Mouse (Mus musculus) midbrain, embryonic 16.5 days (tissue): Measurements from ENCODE around the gene Ttc16. TPM values are rescaled to one million over a fixed set of nuclear protein-coding genes. Genes with fewer than 3 reads are reported as not detected.
A peak's percentile ranks its signal among the peaks of the same experiment; 100 is the strongest.

Experiments used
- ATAC-seq: fragments of 200-750 bp; cut with Nextera tagmentation; 2 replicates; pipeline ENCODE4 v1.8.0; 2017; ENCODE audit warnings: moderate TSS enrichment
- H3K27ac ChIP-seq: fragments of 300-500 bp; sonication (generic); 2 replicates; pipeline ENCODE4 v1.5.1; 2014; ENCODE audit warnings: mild to moderate bottlenecking, low read length, mixed read lengths
- H3K27me3 ChIP-seq: fragments of 300-500 bp; sonication (generic); 2 replicates; pipeline ENCODE4 v1.6.1; 2014; ENCODE audit warnings: low read depth, low read length, mixed read lengths; ENCODE audit not compliant: control insufficient read depth, insufficient read depth
- H3K36me3 ChIP-seq: fragments of 300-500 bp; sonication (generic); 2 replicates; pipeline ENCODE4 v1.6.1; 2014; ENCODE audit warnings: mild to moderate bottlenecking, low read length, moderate library complexity, mixed read lengths; ENCODE audit not compliant: control insufficient read depth, insufficient read depth
- H3K4me1 ChIP-seq: fragments of 300-500 bp; sonication (generic); 2 replicates; pipeline ENCODE4 v1.6.1; 2014; ENCODE audit warnings: mild to moderate bottlenecking, low read length, mixed read lengths; ENCODE audit not compliant: control insufficient read depth, insufficient read depth
- H3K4me2 ChIP-seq: fragments of 300-500 bp; sonication (generic); 2 replicates; pipeline ENCODE4 v1.6.1; 2014; ENCODE audit warnings: mild to moderate bottlenecking, low read length, mixed read lengths
- H3K4me3 ChIP-seq: fragments of 300-500 bp; sonication (generic); 2 replicates; pipeline ENCODE4 v1.5.1; 2014; ENCODE audit warnings: low read depth, mild to moderate bottlenecking, low read length, moderate library complexity, mixed read lengths
- H3K9ac ChIP-seq: fragments of 300-500 bp; sonication (generic); 2 replicates; pipeline ENCODE4 v1.6.1; 2014; ENCODE audit warnings: low read depth, low read length, mixed read lengths
- H3K9me3 ChIP-seq: fragments of 300-500 bp; sonication (generic); replicated peaks from 2 replicates; pipeline ENCODE4 v1.6.1; 2014; ENCODE audit warnings: mild to moderate bottlenecking, low read length, mixed read lengths; ENCODE audit not compliant: control insufficient read depth, poor library complexity, severe bottlenecking
- WGBS: fragments of 180-500 bp; shearing (Covaris S2); extraction: QIAGEN DNeasy Blood & Tissue Kit; methylation state at CpG from one replicate; pipeline ENCODE4 v1.1.7; 2014; 5-methylcytosine and 5-hydroxymethylcytosine counted together
- polyA plus RNA-seq: library from polyadenylated mRNA; unstranded; fragments of >200 nt; fragmentation: Nextera tagmentation; extraction: Ambion mirVana; gene quantifications from 2 replicates; pipeline ENCODE4 v1.2.1, GENCODE M21; 2015

Gene Ttc16
- polyA plus RNA-seq, 1 experiment from 2014 or later = 0.68 TPM

- Histone ChIP-seq H3K4me2 (no peak overlapping the region), H3K4me1 (0 out of 2 replicates have a peak, but pooled peaks cover 3% of the 10 kb centered on the region), H3K9me3 (no peaks in the 10 kb centered on the region), H3K27me3 (no peaks in the 10 kb centered on the region), H3K9ac (peak overlapping the region; percentile 11; the same call in 1 of the 2 replicates), H3K36me3 (no peaks in the 10 kb centered on the region), H3K4me3 (no peak overlapping the region), H3K27ac (peak overlapping the region; percentile 22; the same call in 1 of the 2 replicates)
- no peak for ATAC-seq
- WGBS = 77% methylated on average over 4 of the region's 4 CpGs
These were observed 43.5 kb downstream of the Ttc16 start for GRCm38 (mm10) chr2:32731911-32732310.

GRCm38 (mm10) chr2:32730854-32731253, 44.6 kb downstream of the Ttc16 start:
- 63% methylated on average over 11 of the region's 11 CpGs for WGBS
- Histone ChIP-seq H3K4me3 (no peak overlapping the region), H3K9ac (no peak overlapping the region), H3K4me1 (0 out of 2 replicates have a peak, but pooled peaks cover 3% of the 10 kb centered on the region), H3K9me3 (no peaks in the 10 kb centered on the region), H3K27ac (no peak overlapping the region), H3K4me2 (no peak overlapping the region), H3K27me3 (no peaks in the 10 kb centered on the region), H3K36me3 (no peaks in the 10 kb centered on the region)
- no peak for ATAC-seq

- Histone ChIP-seq H3K36me3 (no peaks in the 10 kb centered on the region), H3K4me1 (0 out of 2 replicates have a peak, but pooled peaks cover 3% of the 10 kb centered on the region), H3K27ac (no peak overlapping the region), H3K4me3 (no peak overlapping the region), H3K9ac (no peak overlapping the region), H3K27me3 (no peaks in the 10 kb centered on the region), H3K9me3 (no peaks in the 10 kb centered on the region), H3K4me2 (no peak overlapping the region)
- WGBS = 82% methylated on average over 4 of the region's 4 CpGs
- ATAC-seq = no peak
These were observed 45.9 kb downstream of the Ttc16 start for GRCm38 (mm10) chr2:32729547-32729946.

GRCm38 (mm10) chr2:32728463-32728862, 47.0 kb downstream of the Ttc16 start:
- H3K4me1 ChIP-seq = 0 out of 2 replicates have a peak, but pooled peaks cover 3% of the 10 kb centered on the region
- no peaks in the 10 kb centered on the region for H3K36me3 ChIP-seq
- H3K27ac ChIP-seq = no peak overlapping the region
- H3K4me2 ChIP-seq = peak overlapping the region; percentile 6; the same call in 1 of the 2 replicates
- H3K4me3 ChIP-seq = no peak overlapping the region
- no peaks in the 10 kb centered on the region for H3K27me3 ChIP-seq
- 0 out of 2 replicates have a peak overlapping the region, but pooled peaks have one; percentile 14 for H3K9ac ChIP-seq
- no peaks in the 10 kb centered on the region for H3K9me3 ChIP-seq
- 0 out of 2 replicates have a peak, but pooled peaks have one; percentile 12 for ATAC-seq
- 59% methylated on average over 7 of the region's 7 CpGs for WGBS

- 0% methylated on average over 16 of the region's 16 CpGs for WGBS
- H3K36me3 ChIP-seq = no peaks in the 10 kb centered on the region
- H3K4me2 ChIP-seq = peak overlapping the region; percentile 49
- 0 out of 2 replicates have a peak, but pooled peaks cover 3% of the 10 kb centered on the region for H3K4me1 ChIP-seq
- no peaks in the 10 kb centered on the region for H3K9me3 ChIP-seq
- H3K4me3 ChIP-seq = peak overlapping the region; percentile 36
- H3K27me3 ChIP-seq = no peaks in the 10 kb centered on the region
- H3K9ac ChIP-seq = no peak overlapping the region
- ATAC-seq = peak; percentile 94
- H3K27ac ChIP-seq = no peak overlapping the region
These were observed 48.0 kb downstream of the Ttc16 start for GRCm38 (mm10) chr2:32727435-32727834.

GRCm38 (mm10) chr2:32724832-32725790, 50.3 kb downstream of the Ttc16 start:
- Histone ChIP-seq H3K27ac (no peak overlapping the region), H3K4me2 (no peak overlapping the region), H3K4me1 (0 out of 2 replicates have a peak, but pooled peaks cover 3% of the 10 kb centered on the region), H3K36me3 (no peaks in the 10 kb centered on the region), H3K9me3 (no peaks in the 10 kb centered on the region), H3K4me3 (no peak overlapping the region), H3K27me3 (no peaks in the 10 kb centered on the region), H3K9ac (no peak overlapping the region)
- ATAC-seq = no peak
- WGBS = 85% methylated on average over 16 of the region's 16 CpGs

GRCm38 (mm10) chr2:32724149-32724548, 51.3 kb downstream of the Ttc16 start:
- 74% methylated on average over 4 of the region's 4 CpGs for WGBS
- Histone ChIP-seq H3K9me3 (no peaks in the 10 kb centered on the region), H3K27ac (no peak overlapping the region), H3K4me1 (0 out of 2 replicates have a peak, but pooled peaks cover 3% of the 10 kb centered on the region), H3K9ac (no peak overlapping the region), H3K4me2 (no peak overlapping the region), H3K27me3 (no peaks in the 10 kb centered on the region), H3K36me3 (no peaks in the 10 kb centered on the region), H3K4me3 (no peak overlapping the region)
- no peak for ATAC-seq

- no peak for ATAC-seq
- H3K27me3 ChIP-seq = no peaks in the 10 kb centered on the region
- H3K9ac ChIP-seq = no peak overlapping the region
- no peak overlapping the region for H3K27ac ChIP-seq
- H3K4me3 ChIP-seq = no peak overlapping the region
- no peaks in the 10 kb centered on the region for H3K36me3 ChIP-seq
- 66% methylated on average over 3 of the region's 3 CpGs for WGBS
- H3K4me1 ChIP-seq = 0 out of 2 replicates have a peak, but pooled peaks cover 3% of the 10 kb centered on the region
- H3K4me2 ChIP-seq = no peak overlapping the region
- H3K9me3 ChIP-seq = no peaks in the 10 kb centered on the region
These were observed 52.9 kb downstream of the Ttc16 start for GRCm38 (mm10) chr2:32722581-32722980.

- no peak overlapping the region for H3K4me2 ChIP-seq
- no peak for ATAC-seq
- no peaks in the 10 kb centered on the region for H3K27me3 ChIP-seq
- WGBS = 59% methylated on average over 6 of the region's 6 CpGs
- H3K27ac ChIP-seq = no peak overlapping the region
- no peaks in the 10 kb centered on the region for H3K9me3 ChIP-seq
- H3K9ac ChIP-seq = no peak overlapping the region
- H3K4me1 ChIP-seq = 0 out of 2 replicates have a peak, but pooled peaks cover 1% of the 10 kb centered on the region
- H3K4me3 ChIP-seq = no peak overlapping the region
- H3K36me3 ChIP-seq = no peaks in the 10 kb centered on the region
These were observed 53.4 kb downstream of the Ttc16 start for GRCm38 (mm10) chr2:32722046-32722445.
